Mouse (Mus musculus) thymus, adult 2 months (tissue): Measurements from ENCODE around the gene Setd5.

Experiments
- CTCF ChIP-seq: fragments of 200-500 bp; IDR thresholded peaks from 2 replicates; pipeline ENCODE4 v1.5.1; 2012; ENCODE audit warnings: mild to moderate bottlenecking, control low read depth, low read length, moderate library complexity, borderline replicate concordance; ENCODE audit not compliant: control insufficient read depth, poor library complexity, insufficient read depth; ENCODE audit errors: extremely low read depth
- POLR2A ChIP-seq: fragments of 200-500 bp; IDR thresholded peaks from 2 replicates; pipeline ENCODE4 v1.6.1; 2012; ENCODE audit warnings: mild to moderate bottlenecking, low read length, control low read depth, moderate library complexity; ENCODE audit not compliant: control insufficient read depth, poor library complexity, insufficient read depth; ENCODE audit errors: extremely low read depth

GRCm38 (mm10) chr6:113103765-113104164 lies 26.6 kb downstream of the Setd5 start:
- TF ChIP-seq POLR2A (no peak), CTCF (no peak)
